Mouse (Mus musculus): Measurements from ENCODE around the gene Arid5b. TPM values are rescaled to one million over a fixed set of nuclear protein-coding genes. Genes with fewer than 3 reads are reported as not detected.

Gene Arid5b
- polyA plus RNA-seq, 1 experiment from 2014 or later = 12.6 TPM

- no peak overlapping the region for H3K4me2 ChIP-seq
- H3K36me3 ChIP-seq (ENCODE audit: poor library complexity, severe bottlenecking) = peaks cover 5% of the 10 kb centered on the region; the same call in 1 of the 2 replicates
- no peaks in the 10 kb centered on the region for H3K27me3 ChIP-seq
- ATAC-seq = no peak
- H3K4me1 ChIP-seq = peaks cover 19% of the 10 kb centered on the region
- WGBS = 72% methylated on average over 3 of the region's 3 CpGs
- no peak overlapping the region for H3K4me3 ChIP-seq
- no peak overlapping the region for H3K27ac ChIP-seq
- H3K9me3 ChIP-seq (replicated peaks) = no peaks in the 10 kb centered on the region
- H3K9ac ChIP-seq = no peak overlapping the region
These were observed 38.3 kb downstream of the Arid5b start for GRCm38 (mm10) chr10:68240094-68240803.

GRCm38 (mm10) chr10:68239426-68240070, 39.0 kb downstream of the Arid5b start:
- Histone ChIP-seq H3K9ac (no peak overlapping the region), H3K27ac (no peak overlapping the region), H3K36me3 (ENCODE audit: poor library complexity, severe bottlenecking) (peaks cover 5% of the 10 kb centered on the region; the same call in 1 of the 2 replicates), H3K4me2 (no peak overlapping the region), H3K9me3 (replicated peaks) (no peaks in the 10 kb centered on the region), H3K27me3 (no peaks in the 10 kb centered on the region), H3K4me1 (peaks cover 19% of the 10 kb centered on the region), H3K4me3 (no peak overlapping the region)
- no peak for ATAC-seq
- 53% methylated on average over 7 of the region's 7 CpGs for WGBS

- Histone ChIP-seq H3K36me3 (ENCODE audit: poor library complexity, severe bottlenecking) (peaks cover 5% of the 10 kb centered on the region; the same call in 1 of the 2 replicates), H3K4me2 (no peak overlapping the region), H3K4me1 (peaks cover 19% of the 10 kb centered on the region), H3K9ac (no peak overlapping the region), H3K9me3 (replicated peaks) (no peaks in the 10 kb centered on the region), H3K27me3 (no peaks in the 10 kb centered on the region), H3K27ac (no peak overlapping the region), H3K4me3 (no peak overlapping the region)
- no peak for ATAC-seq
- WGBS = 42% methylated on average over 5 of the region's 5 CpGs
These were observed 39.7 kb downstream of the Arid5b start for GRCm38 (mm10) chr10:68238707-68239425.

- Histone ChIP-seq H3K27me3 (no peaks in the 10 kb centered on the region), H3K27ac (no peak overlapping the region), H3K9ac (no peak overlapping the region), H3K4me2 (no peak overlapping the region), H3K4me3 (no peak overlapping the region), H3K4me1 (peaks cover 19% of the 10 kb centered on the region), H3K9me3 (replicated peaks) (no peaks in the 10 kb centered on the region), H3K36me3 (ENCODE audit: poor library complexity, severe bottlenecking) (peaks cover 5% of the 10 kb centered on the region; the same call in 1 of the 2 replicates)
- WGBS = 28% methylated on average over 3 of the region's 3 CpGs
- ATAC-seq = no peak
These were observed 40.4 kb downstream of the Arid5b start for GRCm38 (mm10) chr10:68238182-68238581.

GRCm38 (mm10) chr10:68236956-68237455, 41.5 kb downstream of the Arid5b start:
- Histone ChIP-seq H3K27me3 (no peaks in the 10 kb centered on the region), H3K9ac (no peak overlapping the region), H3K4me3 (no peak overlapping the region), H3K4me2 (no peak overlapping the region), H3K36me3 (ENCODE audit: poor library complexity, severe bottlenecking) (no peaks in the 10 kb centered on the region; the same call in 1 of the 2 replicates), H3K9me3 (replicated peaks) (no peaks in the 10 kb centered on the region), H3K4me1 (peaks cover 19% of the 10 kb centered on the region), H3K27ac (no peak overlapping the region)
- WGBS = 90% methylated on average over 14 of the region's 14 CpGs
- no peak for ATAC-seq

- no peak overlapping the region for H3K4me2 ChIP-seq
- H3K4me1 ChIP-seq = no peaks in the 10 kb centered on the region
- H3K4me3 ChIP-seq = no peak overlapping the region
- ATAC-seq = no peak
- 77% methylated on average over 18 of the region's 18 CpGs for WGBS
- no peak overlapping the region for H3K9ac ChIP-seq
- no peaks in the 10 kb centered on the region for H3K27me3 ChIP-seq
- H3K36me3 ChIP-seq (ENCODE audit: poor library complexity, severe bottlenecking) = no peaks in the 10 kb centered on the region
- H3K27ac ChIP-seq = no peak overlapping the region
- no peaks in the 10 kb centered on the region for H3K9me3 ChIP-seq (replicated peaks)
These were observed 47.0 kb downstream of the Arid5b start for GRCm38 (mm10) chr10:68231385-68232182.

- no peaks in the 10 kb centered on the region for H3K36me3 ChIP-seq (ENCODE audit: poor library complexity, severe bottlenecking)
- no peak overlapping the region for H3K4me3 ChIP-seq
- no peak for ATAC-seq
- no peaks in the 10 kb centered on the region for H3K4me1 ChIP-seq
- H3K27me3 ChIP-seq = no peaks in the 10 kb centered on the region
- H3K9ac ChIP-seq = no peak overlapping the region
- 73% methylated on average over 13 of the region's 13 CpGs for WGBS
- no peak overlapping the region for H3K4me2 ChIP-seq
- H3K9me3 ChIP-seq (replicated peaks) = no peaks in the 10 kb centered on the region
- H3K27ac ChIP-seq = no peak overlapping the region
These were observed 47.7 kb downstream of the Arid5b start for GRCm38 (mm10) chr10:68230653-68231384.

GRCm38 (mm10) chr10:68229640-68230565, 48.6 kb downstream of the Arid5b start:
- Histone ChIP-seq H3K36me3 (ENCODE audit: poor library complexity, severe bottlenecking) (no peaks in the 10 kb centered on the region), H3K4me2 (no peak overlapping the region), H3K4me1 (no peaks in the 10 kb centered on the region), H3K27ac (no peak overlapping the region), H3K9me3 (replicated peaks) (no peaks in the 10 kb centered on the region), H3K27me3 (no peaks in the 10 kb centered on the region), H3K4me3 (no peak overlapping the region), H3K9ac (no peak overlapping the region)
- 85% methylated on average over 22 of the region's 22 CpGs for WGBS
- ATAC-seq = no peak

- H3K9me3 ChIP-seq (replicated peaks) = no peaks in the 10 kb centered on the region
- 78% methylated on average over 2 of the region's 2 CpGs for WGBS
- no peak for ATAC-seq
These were observed 55.9 kb downstream of the Arid5b start for GRCm38 (mm10) chr10:68222676-68223075.

GRCm38 (mm10) chr10:68222012-68222411, 56.5 kb downstream of the Arid5b start:
- Histone ChIP-seq H3K4me3 (no peak overlapping the region), H3K36me3 (ENCODE audit: poor library complexity, severe bottlenecking) (no peaks in the 10 kb centered on the region; the same call in none of the 2 replicates), H3K27me3 (no peaks in the 10 kb centered on the region), H3K9me3 (replicated peaks) (0 out of 2 replicates have a peak, but pooled peaks cover 3% of the 10 kb centered on the region), H3K4me1 (no peaks in the 10 kb centered on the region), H3K9ac (no peak overlapping the region), H3K4me2 (no peak overlapping the region), H3K27ac (no peak overlapping the region)
- 92% methylated on average over 3 of the region's 3 CpGs for WGBS
- no peak for ATAC-seq

More at GRCm38 (mm10) chr10:68222676-68223075, 55.9 kb downstream of the Arid5b start:
- H3K4me3 ChIP-seq = no peak overlapping the region
- H3K4me2 ChIP-seq = no peak overlapping the region
- no peaks in the 10 kb centered on the region for H3K27me3 ChIP-seq
- no peaks in the 10 kb centered on the region for H3K4me1 ChIP-seq
- H3K36me3 ChIP-seq (ENCODE audit: poor library complexity, severe bottlenecking) = no peaks in the 10 kb centered on the region; the same call in 1 of the 2 replicates
- no peak overlapping the region for H3K27ac ChIP-seq
- no peak overlapping the region for H3K9ac ChIP-seq
